Mouse (Mus musculus): ENCODE data around the gene Cmklr1.
"Not testable (repeated sequence)": the region's sequence is repeated elsewhere in the genome, so short reads cannot be mapped to it uniquely, and the experiment has no call there.

The Cmklr1 gene

GRCm38 (mm10) chr5:113619151-113619550, 31.1 kb downstream of the Cmklr1 start:
- DNase-seq = no peak

DNA sequence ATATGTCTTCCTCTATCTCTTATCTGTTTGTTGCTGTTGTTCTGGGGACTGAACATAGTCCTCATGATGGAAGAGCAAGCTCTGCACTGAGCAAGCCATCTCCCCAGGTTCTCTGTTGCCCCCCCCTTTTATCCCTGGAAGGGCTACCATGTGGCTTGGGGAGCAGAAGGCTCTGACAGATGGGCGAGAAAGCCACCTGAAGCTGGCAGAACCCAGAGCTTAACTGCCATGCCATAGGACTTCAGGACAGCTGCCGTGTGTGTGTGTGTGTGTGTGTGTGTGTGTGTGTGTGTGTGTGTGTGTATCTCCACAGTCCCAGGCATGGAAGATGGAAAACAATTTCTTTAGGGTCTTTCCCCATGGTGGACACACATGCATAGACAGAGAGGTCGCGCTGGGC, 31.5 kb downstream of the Cmklr1 start:
- no peak for DNase-seq

DNA sequence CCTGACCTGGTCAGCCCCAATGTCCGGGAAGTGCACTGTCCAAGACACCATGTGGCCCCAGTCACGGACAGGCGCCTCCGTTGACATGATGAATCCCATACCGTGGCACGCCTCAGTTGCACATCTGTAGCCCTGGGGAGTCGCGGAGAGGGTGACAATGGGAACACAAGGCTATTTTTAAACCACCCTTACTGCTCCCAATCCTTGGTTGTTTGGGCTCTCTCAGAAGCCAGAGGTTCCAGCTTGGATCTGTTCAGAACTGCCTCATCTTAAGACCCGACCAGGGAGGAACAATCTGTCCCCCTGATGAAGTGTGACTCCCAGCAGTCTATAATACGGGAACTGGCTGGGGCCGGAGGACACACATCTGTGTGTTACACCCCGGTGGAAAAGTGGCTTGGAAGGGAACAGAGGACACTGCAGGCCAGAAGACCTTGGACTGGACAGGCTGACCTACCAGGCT, 38.4 kb downstream of the Cmklr1 start:
- peak; percentile 56 to 64 for DNase-seq

DNA sequence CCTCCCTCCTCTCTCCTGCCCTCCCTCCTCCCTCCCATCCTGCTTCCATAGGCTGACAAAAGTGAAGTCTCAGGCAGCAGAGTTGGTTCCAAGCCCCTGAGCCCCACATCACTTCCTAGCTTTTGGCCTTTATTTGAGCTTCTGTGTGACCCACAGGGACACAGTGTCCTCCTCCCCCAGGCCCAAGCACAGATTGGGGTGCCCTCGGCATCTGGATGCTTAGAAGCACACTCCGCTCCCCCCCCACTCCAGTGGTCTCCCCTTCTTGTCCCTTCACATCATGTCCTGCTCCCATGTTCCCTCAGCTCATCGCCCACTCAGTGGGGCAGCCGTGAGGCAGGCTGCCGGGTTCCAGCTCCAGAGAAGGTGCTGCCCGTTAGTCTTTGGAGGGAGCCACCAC, 39.1 kb downstream of the Cmklr1 start:
- DNase-seq = no peak

GRCm38 (mm10) chr5:113610490-113610889, 39.7 kb downstream of the Cmklr1 start:
- no peak for DNase-seq

GRCm38 (mm10) chr5:113609891-113610290, 40.3 kb downstream of the Cmklr1 start:
- DNase-seq = no peak

DNA sequence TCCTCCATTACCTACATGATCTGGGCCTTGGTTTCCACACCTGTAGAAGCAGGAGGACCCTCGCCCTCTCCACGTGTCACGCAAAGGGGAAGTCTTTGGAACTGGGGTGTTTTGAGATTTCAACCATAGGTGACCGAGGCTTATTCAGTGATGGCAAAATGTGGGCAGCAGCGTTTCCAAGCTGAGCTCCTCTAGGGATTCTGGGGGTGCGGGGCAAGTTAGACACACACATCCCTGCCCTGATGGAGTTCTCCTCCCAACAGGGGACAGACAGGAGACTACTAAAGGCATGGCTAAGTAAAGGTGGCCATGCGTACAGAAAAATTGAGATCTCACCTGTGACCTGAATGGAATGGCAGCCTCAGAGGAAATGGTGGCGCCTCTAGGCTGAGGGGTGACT, 41.7 kb downstream of the Cmklr1 start:
- no peak for DNase-seq

DNA sequence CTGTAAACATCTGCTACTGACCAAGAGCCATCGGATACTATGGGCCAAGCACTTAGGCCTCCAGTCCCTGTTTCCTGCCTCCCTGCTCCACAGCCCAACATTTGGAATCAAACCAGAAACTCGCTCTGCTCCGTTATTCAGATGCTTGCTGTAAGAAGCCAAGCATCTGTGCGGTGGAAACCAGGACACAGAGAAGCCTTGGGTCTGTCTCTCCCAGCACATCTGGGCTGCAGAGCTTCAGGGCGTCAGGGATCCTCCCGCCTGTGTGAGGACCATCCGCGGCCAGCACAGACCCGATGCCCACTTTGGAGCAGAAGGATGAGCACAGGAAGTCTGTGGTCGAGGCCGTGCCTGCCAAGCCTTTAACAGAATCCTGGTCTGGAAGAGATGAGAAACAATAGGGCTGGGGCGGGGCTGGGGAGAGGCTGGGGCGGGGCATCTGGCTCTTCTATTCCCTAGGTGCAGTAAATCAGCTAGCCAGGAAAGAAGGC, 42.2 kb downstream of the Cmklr1 start:
- no peak for DNase-seq

- DNase-seq = no peak
Observed at GRCm38 (mm10) chr5:113606961-113607785, 43.1 kb downstream of the Cmklr1 start.

- DNase-seq = no peak
Observed at GRCm38 (mm10) chr5:113606121-113606520, 44.1 kb downstream of the Cmklr1 start.

GRCm38 (mm10) chr5:113604758-113605157, 45.5 kb downstream of the Cmklr1 start:
- DNase-seq = peak in 1 of 2 experiments; percentile 27

- DNase-seq = no peak
Observed at GRCm38 (mm10) chr5:113603471-113603870, 46.8 kb downstream of the Cmklr1 start.

DNA sequence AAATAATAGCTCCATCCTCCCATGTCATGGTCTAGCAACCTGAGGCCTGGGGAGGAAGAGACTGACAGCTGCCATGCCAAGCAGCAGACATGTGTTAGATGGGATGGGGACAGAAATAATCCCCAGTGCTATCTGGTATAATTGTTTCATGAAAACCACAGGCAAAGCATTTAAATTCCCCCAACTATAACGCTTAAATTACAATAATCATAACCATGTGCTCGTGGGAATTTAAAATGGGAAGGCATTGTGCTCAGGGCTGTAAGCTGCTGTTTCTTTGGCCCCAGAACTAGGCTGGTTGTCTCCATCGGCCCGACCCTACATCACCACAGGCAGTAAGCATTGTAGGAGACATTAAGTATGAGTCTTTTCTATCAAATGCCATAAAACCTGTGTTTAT, 49.4 kb downstream of the Cmklr1 start:
- no peak for DNase-seq

DNA sequence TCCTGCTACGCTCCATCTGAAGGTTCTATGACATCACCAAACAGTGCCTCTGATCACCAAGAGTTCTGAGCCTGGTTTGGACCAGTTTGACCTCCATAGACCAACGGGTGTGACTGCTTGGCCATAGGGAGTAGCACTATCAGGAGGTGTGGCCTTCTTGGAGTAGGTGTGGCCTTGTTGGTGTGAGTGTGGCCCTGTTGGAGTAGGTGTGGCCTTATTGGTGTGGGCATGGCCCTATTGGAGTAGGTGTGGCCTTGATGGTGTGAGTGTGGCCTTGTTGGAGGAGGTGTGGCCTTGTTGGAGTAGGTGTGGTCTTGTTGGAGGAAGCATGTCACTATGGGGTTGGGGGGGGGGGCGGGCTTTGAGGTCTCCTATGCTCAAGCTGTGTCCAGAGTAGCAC, 50.0 kb downstream of the Cmklr1 start:
- no peak for DNase-seq

GRCm38 (mm10) chr5:113596780-113597353, 53.4 kb downstream of the Cmklr1 start:
- DNase-seq = no peak

- no peak for DNase-seq
Observed at GRCm38 (mm10) chr5:113596252-113596651, 54.0 kb downstream of the Cmklr1 start.

DNA sequence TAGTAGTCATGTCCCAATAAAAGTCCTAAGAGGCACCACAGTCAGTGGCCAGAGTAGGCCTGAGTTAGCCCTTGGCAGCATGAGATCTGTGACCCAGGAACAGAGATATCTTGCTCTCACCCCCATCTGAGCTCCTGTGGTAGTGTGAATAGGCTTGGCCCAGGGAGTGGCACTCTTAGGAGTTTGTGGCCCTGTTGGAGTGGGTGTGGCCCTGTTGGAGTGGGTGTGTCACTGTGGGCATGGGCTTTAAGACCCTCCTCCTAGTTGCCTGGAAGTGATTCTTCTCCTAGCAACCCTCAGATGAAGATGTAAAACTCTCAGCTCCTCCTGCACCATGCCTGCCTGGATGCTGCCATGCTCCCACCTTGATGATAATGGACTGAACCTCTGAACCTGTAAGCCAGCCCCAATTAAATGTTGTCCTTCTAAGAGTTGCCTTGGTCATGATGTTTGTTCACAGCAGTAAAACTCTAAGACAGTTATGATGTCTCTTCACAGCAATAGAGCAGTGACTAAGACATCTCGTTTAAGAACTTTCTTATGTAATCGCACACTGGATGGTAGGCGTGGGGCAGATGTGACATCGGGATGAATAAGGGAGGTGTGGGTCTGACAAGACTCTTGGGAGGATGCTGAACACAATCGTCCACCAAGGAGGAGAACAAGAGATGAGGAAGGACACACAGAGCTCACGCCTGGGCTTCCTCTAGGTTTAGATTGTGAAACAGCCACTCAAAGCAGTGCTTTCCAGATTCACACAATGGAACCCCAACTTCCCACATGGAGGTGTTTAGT, 56.1 kb downstream of the Cmklr1 start:
- DNase-seq = no peak

GRCm38 (mm10) chr5:113591751-113592230, 58.4 kb downstream of the Cmklr1 start:
- no peak for DNase-seq

DNA sequence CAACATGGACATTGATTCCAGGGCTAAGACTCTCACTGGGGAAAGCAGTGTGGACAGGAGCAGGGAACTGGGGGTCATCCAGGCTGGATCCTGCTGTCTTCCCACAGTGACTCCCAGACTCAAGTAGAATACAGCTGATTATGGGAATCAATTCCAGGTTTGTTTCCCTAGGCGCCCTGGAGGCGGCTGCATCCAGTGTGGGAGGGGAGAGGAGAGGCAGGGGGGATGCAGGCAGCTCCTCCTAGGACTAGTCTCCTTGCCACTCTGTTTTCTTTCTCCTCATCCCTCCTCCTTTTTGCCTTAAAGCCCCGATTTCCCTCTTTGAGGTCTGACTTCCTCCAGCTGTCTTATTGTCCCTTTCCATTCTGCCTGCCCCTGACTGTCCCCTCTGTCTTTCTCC, 59.1 kb downstream of the Cmklr1 start:
- DNase-seq = no peak

GRCm38 (mm10) chr5:113590010-113590640, 60.1 kb downstream of the Cmklr1 start:
- DNase-seq = no peak

- DNase-seq = not testable (repeated sequence)
Observed at GRCm38 (mm10) chr5:113586458-113586849, 63.8 kb downstream of the Cmklr1 start.

DNA sequence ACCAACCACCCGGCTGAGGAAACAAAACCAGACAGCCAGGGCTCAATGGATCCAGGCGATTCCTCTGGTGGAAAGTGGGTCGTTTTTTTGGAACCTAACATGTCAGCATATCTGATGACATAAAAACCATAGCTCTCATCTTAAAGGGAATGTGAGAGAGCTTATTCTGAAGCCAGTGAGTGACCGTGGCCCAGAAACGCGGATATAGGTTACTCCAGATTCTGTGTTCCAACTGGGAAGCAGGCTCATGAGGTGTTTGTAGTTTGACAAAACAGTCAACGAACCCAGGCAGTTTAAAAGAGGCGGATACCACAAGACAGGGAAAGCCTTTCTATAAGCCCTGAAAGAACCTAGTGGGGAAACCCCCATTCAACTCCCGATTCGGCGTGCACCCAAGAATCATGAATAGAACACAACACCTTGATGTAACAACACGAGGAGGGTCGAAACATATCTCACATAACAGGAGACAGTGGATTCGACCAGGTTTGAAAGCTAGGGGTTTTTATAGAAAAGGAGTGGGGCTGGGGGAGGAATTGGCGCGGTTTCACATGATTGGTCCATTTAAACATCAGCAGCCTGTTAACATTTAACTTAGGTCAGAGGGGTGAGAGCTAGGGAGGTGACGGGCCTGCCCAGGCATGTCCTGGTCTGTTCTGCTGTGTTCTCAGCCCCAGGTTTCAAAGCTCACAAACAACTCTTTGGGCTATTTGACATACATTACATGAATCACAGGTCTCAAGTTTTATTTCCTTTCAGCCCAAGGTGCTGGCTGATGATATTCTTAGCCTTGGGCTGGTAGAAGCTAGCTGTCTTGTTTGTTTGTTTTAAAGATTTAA, 64.4 kb downstream of the Cmklr1 start:
- not testable (repeated sequence) for DNase-seq
